Mouse (Mus musculus) small intestine, adult 2 months (tissue): ENCODE measurements around the gene Bicra. TPM values are rescaled to one million over a fixed set of nuclear protein-coding genes. Genes with fewer than 3 reads are reported as not detected.

Experiments used
- H3K27ac ChIP-seq: fragments of 200-500 bp; 2 replicates; pipeline ENCODE4 v1.5.1; 2012; ENCODE audit warnings: low read depth, low read length, control low read depth, inconsistent platforms; ENCODE audit not compliant: insufficient read depth
- H3K27me3 ChIP-seq: fragments of 200-500 bp; 2 replicates; pipeline ENCODE4 v1.6.1; 2012; ENCODE audit warnings: mild to moderate bottlenecking, moderate library complexity, low read length, inconsistent platforms; ENCODE audit not compliant: control insufficient read depth, insufficient read depth
- H3K36me3 ChIP-seq: fragments of 200-500 bp; 2 replicates; pipeline ENCODE4 v1.6.1; 2012; ENCODE audit warnings: mild to moderate bottlenecking, low read length, control low read depth, inconsistent platforms; ENCODE audit not compliant: control insufficient read depth, insufficient read depth
- H3K4me1 ChIP-seq: fragments of 200-500 bp; 2 replicates; pipeline ENCODE4 v1.6.1; 2012; ENCODE audit warnings: low read length, inconsistent platforms, mixed read lengths; ENCODE audit not compliant: control insufficient read depth, insufficient read depth, insufficient read length
- H3K4me3 ChIP-seq: fragments of 200-500 bp; 2 replicates; pipeline ENCODE4 v1.5.1; 2012; ENCODE audit warnings: low read depth, mild to moderate bottlenecking, control low read depth, inconsistent platforms, low read length, moderate library complexity
- CTCF ChIP-seq: fragments of 200-500 bp; IDR thresholded peaks from 2 replicates; pipeline ENCODE4 v1.5.1; 2012; ENCODE audit warnings: low read depth, mild to moderate bottlenecking, control low read depth, inconsistent platforms, low read length, moderate library complexity, mixed read lengths; ENCODE audit not compliant: insufficient replicate concordance, insufficient read length; ENCODE audit errors: extremely low read depth
- POLR2A ChIP-seq: fragments of 200-500 bp; IDR thresholded peaks from 2 replicates; pipeline ENCODE4 v1.6.1; 2012; ENCODE audit warnings: low read depth, mild to moderate bottlenecking, control low read depth, inconsistent platforms, low read length, moderate library complexity
- WGBS: fragments of 180-500 bp; shearing (Covaris S2); methylation state at CpG from one replicate; pipeline ENCODE4 v1.1.7; 2018; 5-methylcytosine and 5-hydroxymethylcytosine counted together
- polyA plus RNA-seq: library from polyadenylated mRNA; depleted of rRNA; stranded (reverse); fragments of >200 nt; gene quantifications from 2 replicates; pipeline ENCODE4 v1.2.3, GENCODE M21; 2012; rRNA removed

Bicra gene
- polyA plus RNA-seq, 1 experiment, result 31.0 TPM

GRCm38 (mm10) chr7:15931635-15932034, 116.1 kb downstream of the Bicra start:
- Histone ChIP-seq H3K4me3 (no peak overlapping the region), H3K27ac (no peak overlapping the region), H3K4me1 (no peaks in the 10 kb centered on the region), H3K36me3 (peaks cover under 1% of the 10 kb centered on the region; the same call in 1 of the 2 replicates), H3K27me3 (no peaks in the 10 kb centered on the region)
- WGBS, result 47% methylated on average over 3 of the region's 3 CpGs
- TF ChIP-seq POLR2A (no peak), CTCF (no peak)

- TF ChIP-seq POLR2A (no peak), CTCF (no peak)
Observed at GRCm38 (mm10) chr7:15930543-15930942, 117.2 kb downstream of the Bicra start.

GRCm38 (mm10) chr7:15929910-15930309, 117.8 kb downstream of the Bicra start:
- no peak overlapping the region for H3K4me3 ChIP-seq
- peak; percentile 82; the same call in 1 of the 2 replicates for TF ChIP-seq CTCF
- no peak for TF ChIP-seq POLR2A
- H3K27me3 ChIP-seq, result no peaks in the 10 kb centered on the region
- no peaks in the 10 kb centered on the region for H3K4me1 ChIP-seq
- no peak overlapping the region for H3K27ac ChIP-seq
- 26% methylated on average over 4 of the region's 4 CpGs for WGBS
- no peaks in the 10 kb centered on the region for H3K36me3 ChIP-seq

More at GRCm38 (mm10) chr7:15930543-15930942, 117.2 kb downstream of the Bicra start:
- Histone ChIP-seq H3K36me3 (no peaks in the 10 kb centered on the region), H3K4me3 (no peak overlapping the region), H3K27ac (no peak overlapping the region), H3K4me1 (no peaks in the 10 kb centered on the region), H3K27me3 (no peaks in the 10 kb centered on the region)
- 70% methylated on average over 2 of the region's 2 CpGs for WGBS

- no peaks in the 10 kb centered on the region for H3K27me3 ChIP-seq
- H3K4me3 ChIP-seq, result peak within 1 kb of the TSS; percentile 88
- peak within 1 kb of the TSS; percentile 87 for H3K27ac ChIP-seq
- WGBS, result under 1% methylated on average over 33 of the region's 33 CpGs
- peaks cover 8% of the 10 kb centered on the region for H3K36me3 ChIP-seq
- H3K4me1 ChIP-seq, result peaks cover 14% of the 10 kb centered on the region; the same call in 1 of the 2 replicates
- peak; percentile 75; the same call in 1 of the 2 replicates for TF ChIP-seq POLR2A
- TF ChIP-seq CTCF, result no peak
Observed at GRCm38 (mm10) chr7:15922220-15922773, 125.4 kb downstream of the Bicra start, which contains the start of gene Selenow. Selenow (minus strand) TSS chr7:15922402.

GRCm38 (mm10) chr7:15921796-15922195, 125.9 kb downstream of the Bicra start:
- TF ChIP-seq POLR2A (no peak), CTCF (no peak)
- H3K27ac ChIP-seq, result peak overlapping the region; percentile 87
- no peaks in the 10 kb centered on the region for H3K27me3 ChIP-seq
- H3K4me1 ChIP-seq, result peaks cover 14% of the 10 kb centered on the region; the same call in 1 of the 2 replicates
- H3K36me3 ChIP-seq, result peaks cover 13% of the 10 kb centered on the region
- peak overlapping the region; percentile 88 for H3K4me3 ChIP-seq
- under 1% methylated on average over 10 of the region's 10 CpGs for WGBS

Other genes starting within 250 kb of the Bicra start
- gene Obox6, start 208.2 kb downstream of the Bicra start, polyA plus RNA-seq, result not detected in 2 replicates
- not detected in 2 replicates for gene Crx, start 168.0 kb downstream of the Bicra start, polyA plus RNA-seq
- not detected in 2 replicates for gene Crxos, start 165.3 kb downstream of the Bicra start, polyA plus RNA-seq
- gene Selenow, start 125.5 kb downstream of the Bicra start, polyA plus RNA-seq, result 160 and 311 TPM in 2 replicates
- gene Nop53, start 101.8 kb downstream of the Bicra start, polyA plus RNA-seq, result 56.8 and 120 TPM in 2 replicates
- gene Ehd2, start 80.4 kb downstream of the Bicra start, polyA plus RNA-seq, result 11.9 and 14.5 TPM in 2 replicates
- gene Zfp541, start 13.9 kb upstream of the Bicra start, polyA plus RNA-seq, result not detected in 2 replicates
- 82.7 and 139 TPM in 2 replicates for gene Napa, start 50.5 kb upstream of the Bicra start, polyA plus RNA-seq
- 15.3 and 31.2 TPM in 2 replicates for gene Kptn, start 72.0 kb upstream of the Bicra start, polyA plus RNA-seq
- 1.5 and 1.9 TPM in 2 replicates for gene Slc8a2, start 81.9 kb upstream of the Bicra start, polyA plus RNA-seq
- 20.3 and 21.6 TPM in 2 replicates for gene Meis3, start 127.2 kb upstream of the Bicra start, polyA plus RNA-seq
- 28.7 and 49.1 TPM in 2 replicates for gene Dhx34, start 174.1 kb upstream of the Bicra start, polyA plus RNA-seq
- gene C5ar2, start 196.2 kb upstream of the Bicra start, polyA plus RNA-seq, result 0.32 and 0.34 TPM in 2 replicates
- 5.4 and 5.7 TPM in 2 replicates for gene C5ar1, start 211.6 kb upstream of the Bicra start, polyA plus RNA-seq
- 61.0 and 121 TPM in 2 replicates for gene Inafm1, start 225.7 kb upstream of the Bicra start, polyA plus RNA-seq
- 14.2 and 24.9 TPM in 2 replicates for gene Ccdc9, start 238.9 kb upstream of the Bicra start, polyA plus RNA-seq